Mouse (Mus musculus) liver, postnatal 0 days (tissue): Measurements from ENCODE around the gene Klrb1a.

ENCODE experiments used
- CTCF ChIP-seq: sonication (generic); IDR thresholded peaks from 2 replicates; pipeline ENCODE4 v1.5.1; 2016; ENCODE audit warnings: antibody characterized with exemption, low read depth
- EP300 ChIP-seq: IDR thresholded peaks from 2 replicates; pipeline ENCODE4 v1.6.1; 2016; ENCODE audit warnings: antibody characterized with exemption, low read depth, mild to moderate bottlenecking

DNA sequence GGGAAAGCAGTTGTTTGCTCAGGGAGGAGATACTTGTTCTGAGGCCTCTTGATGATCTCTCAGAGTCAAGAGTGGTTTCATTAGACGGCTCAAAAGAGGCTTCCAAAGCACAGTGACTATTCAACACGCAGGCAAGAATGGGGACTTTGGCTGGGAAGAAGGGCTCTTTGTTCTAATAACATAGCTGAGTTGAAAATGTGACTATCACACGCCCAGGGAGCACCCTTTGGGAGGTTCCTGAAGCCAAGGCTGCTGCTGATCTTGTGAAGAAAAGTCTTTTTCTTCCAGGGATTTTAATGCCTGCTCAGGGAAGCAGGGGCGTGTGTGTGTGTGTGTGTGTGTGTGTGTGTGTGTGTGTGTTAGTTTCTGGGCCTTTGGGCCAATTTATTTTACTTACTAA, 33.9 kb downstream of the Klrb1a start:
- TF ChIP-seq CTCF (no peak), EP300 (no peak)
